Mouse (Mus musculus) neural tube, embryonic 11.5 days (tissue): Measurements from ENCODE around the gene Hlcs. TPM values are rescaled to one million over a fixed set of nuclear protein-coding genes. Genes with fewer than 3 reads are reported as not detected.
A peak's percentile ranks its signal among the peaks of the same experiment; 100 is the strongest.

Experiments used
- ATAC-seq: fragments of 200-750 bp; cut with Nextera tagmentation; 2 replicates; pipeline ENCODE4 v1.8.0; 2017; ENCODE audit warnings: moderate number of reproducible peaks, mild to moderate bottlenecking, moderate TSS enrichment, moderate library complexity; ENCODE audit not compliant: insufficient read depth, low FRiP score, low TSS enrichment
- DNase-seq: peaks from one replicate; pipeline ENCODE4 v3.0.0-alpha.2; 2015; ENCODE audit warnings: low spot score
- H3K27ac ChIP-seq: fragments of 300-500 bp; sonication (generic); 2 replicates; pipeline ENCODE4 v1.5.1; 2014; ENCODE audit warnings: low read depth, mild to moderate bottlenecking, low read length
- H3K27me3 ChIP-seq: fragments of 300-500 bp; sonication (generic); 2 replicates; pipeline ENCODE4 v1.6.1; 2014; ENCODE audit warnings: mild to moderate bottlenecking, low read length, mixed read lengths; ENCODE audit not compliant: control insufficient read depth, insufficient read depth
- H3K36me3 ChIP-seq: fragments of 300-500 bp; sonication (generic); 2 replicates; pipeline ENCODE4 v1.6.1; 2014; ENCODE audit warnings: mild to moderate bottlenecking, low read length, moderate library complexity, mixed read lengths; ENCODE audit not compliant: control insufficient read depth, insufficient read depth
- H3K4me1 ChIP-seq: fragments of 300-500 bp; sonication (generic); 2 replicates; pipeline ENCODE4 v1.6.1; 2014; ENCODE audit warnings: low read length, mixed read lengths; ENCODE audit not compliant: control insufficient read depth, insufficient read depth
- H3K4me2 ChIP-seq: fragments of 300-500 bp; sonication (generic); 2 replicates; pipeline ENCODE4 v1.6.1; 2014; ENCODE audit warnings: low read depth, mild to moderate bottlenecking, moderate library complexity
- H3K4me3 ChIP-seq: fragments of 300-500 bp; sonication (generic); 2 replicates; pipeline ENCODE4 v1.5.1; 2014; ENCODE audit warnings: low read depth, low read length
- H3K9ac ChIP-seq: fragments of 300-500 bp; sonication (generic); 2 replicates; pipeline ENCODE4 v1.6.1; 2014; ENCODE audit warnings: mild to moderate bottlenecking, low read length
- H3K9me3 ChIP-seq: fragments of 300-500 bp; sonication (generic); 2 replicates; pipeline ENCODE4 v1.6.1; 2016; ENCODE audit warnings: low read length; ENCODE audit not compliant: control insufficient read depth
- WGBS: fragments of 180-500 bp; shearing (Covaris S2); extraction: QIAGEN DNeasy Blood & Tissue Kit; methylation state at CpG from one replicate; pipeline ENCODE4 v1.1.7; 2014; 5-methylcytosine and 5-hydroxymethylcytosine counted together
- polyA plus RNA-seq: library from polyadenylated mRNA; unstranded; fragments of >200 nt; fragmentation: Nextera tagmentation; extraction: Ambion mirVana; gene quantifications from 2 replicates; pipeline ENCODE4 v1.2.1, GENCODE M21; 2014

The Hlcs gene
- polyA plus RNA-seq, 1 experiment from 2014 or later = 9.4 TPM

- Histone ChIP-seq H3K4me1 (peaks cover 8% of the 10 kb centered on the region), H3K36me3 (no peaks in the 10 kb centered on the region), H3K27me3 (peaks cover 25% of the 10 kb centered on the region), H3K9ac (no peak overlapping the region), H3K9me3 (no peaks in the 10 kb centered on the region), H3K27ac (no peak overlapping the region), H3K4me2 (no peak overlapping the region), H3K4me3 (no peak overlapping the region)
- no peak for ATAC-seq
- 62% methylated on average over 5 of the region's 5 CpGs for WGBS
- no peak for DNase-seq
Observed at GRCm38 (mm10) chr16:94330429-94330828, 17.1 kb upstream of the Hlcs start.

GRCm38 (mm10) chr16:94328881-94329867 lies 15.8 kb upstream of the Hlcs start:
- H3K27me3 ChIP-seq = peaks cover 25% of the 10 kb centered on the region
- ATAC-seq (peak; percentile 38), DNase-seq (peak; percentile 38)
- no peaks in the 10 kb centered on the region for H3K36me3 ChIP-seq
- peak overlapping the region; percentile 47 for H3K4me3 ChIP-seq
- H3K9me3 ChIP-seq = no peaks in the 10 kb centered on the region
- 9% methylated on average over 25 of the region's 25 CpGs for WGBS
- peak overlapping the region; percentile 58 for H3K4me2 ChIP-seq
- H3K4me1 ChIP-seq = peaks cover 8% of the 10 kb centered on the region
- no peak overlapping the region for H3K9ac ChIP-seq
- no peak overlapping the region for H3K27ac ChIP-seq

DNA sequence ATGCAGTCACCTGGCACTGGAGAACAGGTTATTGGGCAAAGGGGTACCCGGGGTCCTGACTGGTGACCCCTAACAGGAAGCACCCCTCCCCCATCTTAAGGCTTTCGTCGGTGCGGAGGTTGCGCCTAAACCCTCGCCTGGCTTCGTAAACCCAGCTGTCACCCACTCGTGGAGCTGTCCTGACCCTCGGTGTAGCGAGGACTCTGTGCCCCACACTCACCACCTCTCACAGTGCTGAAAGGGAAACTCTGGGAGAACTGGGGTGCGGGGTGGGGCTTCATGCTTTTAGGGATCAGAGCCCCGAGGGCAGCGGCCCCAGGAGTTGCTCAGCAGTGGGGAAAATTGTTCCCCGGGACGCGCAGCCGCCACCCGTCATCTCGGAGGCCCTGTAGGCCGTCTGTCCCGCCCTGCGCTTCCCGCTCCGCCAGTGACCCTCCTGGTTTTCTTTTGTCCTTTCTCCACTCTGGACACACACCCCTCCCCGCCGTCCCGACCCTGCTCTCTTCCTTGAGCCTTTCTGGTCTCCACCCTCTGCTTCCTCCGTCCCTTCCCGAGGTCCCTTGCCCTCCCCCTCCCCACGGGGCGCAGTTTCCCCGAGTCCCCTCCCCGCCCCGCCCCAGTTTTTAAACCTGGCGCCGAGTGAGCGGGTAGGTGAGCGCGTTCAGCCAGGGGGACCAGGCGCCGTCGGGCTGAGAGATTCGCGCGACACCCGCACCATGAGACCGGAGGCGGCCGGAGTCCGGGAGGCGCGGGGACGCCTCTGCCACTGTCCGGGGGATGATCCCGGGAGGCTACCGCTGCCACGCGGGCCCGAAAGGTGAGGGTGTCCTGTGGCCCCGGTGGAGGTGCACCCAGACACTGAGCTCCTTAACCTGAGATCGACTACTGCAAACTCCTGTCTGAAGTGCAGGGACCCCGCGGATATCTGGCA lies 14.7 kb upstream of the Hlcs start, which contains the start of gene Ripply3:
Ripply3 (plus strand) TSS at position 640 of the 931 bp plus-strand sequence.
- Histone ChIP-seq H3K4me1 (peaks cover 8% of the 10 kb centered on the region), H3K4me2 (peak within 1 kb of the TSS; percentile 58), H3K9me3 (no peaks in the 10 kb centered on the region), H3K9ac (peak within 1 kb of the TSS; percentile 56), H3K36me3 (no peaks in the 10 kb centered on the region), H3K27ac (no peak within 1 kb of the TSS), H3K27me3 (peaks cover 25% of the 10 kb centered on the region), H3K4me3 (peak within 1 kb of the TSS; percentile 47)
- DNase-seq (peak; percentile 52), ATAC-seq (peak; percentile 48; the same call in 1 of the 2 replicates)
- WGBS = 2% methylated on average over 63 of the region's 63 CpGs

- no peak overlapping the region for H3K4me2 ChIP-seq
Observed at GRCm38 (mm10) chr16:94326008-94326407, 12.6 kb upstream of the Hlcs start.

DNA sequence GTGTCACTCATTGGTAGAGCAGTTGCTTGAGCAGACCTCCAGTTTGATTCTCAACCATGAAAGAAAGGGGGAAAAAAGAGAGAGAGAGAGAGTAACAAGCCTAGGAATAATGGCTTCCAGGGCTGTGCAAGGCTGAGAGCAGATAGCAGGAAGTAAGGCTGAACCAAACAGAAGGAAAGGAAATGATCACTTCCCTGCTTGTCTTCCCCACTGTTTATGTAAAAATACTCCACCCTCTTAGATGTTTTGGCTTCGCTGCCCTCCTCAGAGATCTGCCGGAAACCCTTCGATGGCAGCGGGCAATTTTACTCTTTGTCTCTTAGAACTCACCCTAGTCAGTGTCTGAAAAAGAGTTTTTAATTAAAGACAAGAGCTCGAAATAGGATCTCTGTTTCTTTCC lies 10.3 kb upstream of the Hlcs start:
- no peak overlapping the region for H3K4me2 ChIP-seq
- H3K9me3 ChIP-seq = no peaks in the 10 kb centered on the region
- H3K36me3 ChIP-seq = no peaks in the 10 kb centered on the region
- no peak overlapping the region for H3K9ac ChIP-seq
- peaks cover 21% of the 10 kb centered on the region for H3K27me3 ChIP-seq
- no peak for ATAC-seq
- no peak for DNase-seq
- H3K27ac ChIP-seq = no peak overlapping the region
- peaks cover 5% of the 10 kb centered on the region; the same call in 1 of the 2 replicates for H3K4me1 ChIP-seq
- H3K4me3 ChIP-seq = no peak overlapping the region
- WGBS = 73% methylated on average over 5 of the region's 5 CpGs

More at GRCm38 (mm10) chr16:94326008-94326407, 12.6 kb upstream of the Hlcs start:
- Histone ChIP-seq H3K9ac (no peak overlapping the region), H3K36me3 (no peaks in the 10 kb centered on the region), H3K27ac (no peak overlapping the region), H3K9me3 (no peaks in the 10 kb centered on the region), H3K4me3 (no peak overlapping the region), H3K27me3 (peaks cover 25% of the 10 kb centered on the region), H3K4me1 (peaks cover 8% of the 10 kb centered on the region)
- ATAC-seq (no peak), DNase-seq (no peak)
- WGBS = 95% methylated on average over 3 of the region's 3 CpGs

GRCm38 (mm10) chr16:94320223-94320622 lies 6.9 kb upstream of the Hlcs start:
- Histone ChIP-seq H3K9me3 (no peaks in the 10 kb centered on the region), H3K9ac (no peak overlapping the region), H3K4me3 (no peak overlapping the region), H3K27me3 (no peaks in the 10 kb centered on the region), H3K4me2 (no peak overlapping the region), H3K4me1 (no peaks in the 10 kb centered on the region), H3K36me3 (no peaks in the 10 kb centered on the region), H3K27ac (no peak overlapping the region)
- ATAC-seq (no peak), DNase-seq (no peak)
- 83% methylated on average over 5 of the region's 5 CpGs for WGBS

GRCm38 (mm10) chr16:94317752-94318151 lies 4.4 kb upstream of the Hlcs start:
- 83% methylated on average over 5 of the region's 5 CpGs for WGBS
- no peak overlapping the region for H3K9ac ChIP-seq
- no peaks in the 10 kb centered on the region for H3K9me3 ChIP-seq
- no peaks in the 10 kb centered on the region for H3K36me3 ChIP-seq
- ATAC-seq (no peak), DNase-seq (no peak)
- H3K4me1 ChIP-seq = peaks cover 2% of the 10 kb centered on the region; the same call in 1 of the 2 replicates
- H3K4me2 ChIP-seq = no peak overlapping the region
- no peak overlapping the region for H3K27ac ChIP-seq
- H3K27me3 ChIP-seq = no peaks in the 10 kb centered on the region
- no peak overlapping the region for H3K4me3 ChIP-seq

GRCm38 (mm10) chr16:94315215-94315614 lies 1.8 kb upstream of the Hlcs start:
- Histone ChIP-seq H3K4me3 (no peak overlapping the region), H3K9me3 (no peaks in the 10 kb centered on the region), H3K9ac (no peak overlapping the region), H3K4me2 (no peak overlapping the region), H3K27ac (no peak overlapping the region), H3K4me1 (peaks cover 2% of the 10 kb centered on the region; the same call in 1 of the 2 replicates), H3K27me3 (no peaks in the 10 kb centered on the region), H3K36me3 (no peaks in the 10 kb centered on the region)
- no peak for ATAC-seq
- 65% methylated on average over 1 of the region's 1 CpGs for WGBS
- DNase-seq = no peak
